Comparison of ENCODE assay signal across 9 mouse cellular contexts in the genomic region with DNA sequence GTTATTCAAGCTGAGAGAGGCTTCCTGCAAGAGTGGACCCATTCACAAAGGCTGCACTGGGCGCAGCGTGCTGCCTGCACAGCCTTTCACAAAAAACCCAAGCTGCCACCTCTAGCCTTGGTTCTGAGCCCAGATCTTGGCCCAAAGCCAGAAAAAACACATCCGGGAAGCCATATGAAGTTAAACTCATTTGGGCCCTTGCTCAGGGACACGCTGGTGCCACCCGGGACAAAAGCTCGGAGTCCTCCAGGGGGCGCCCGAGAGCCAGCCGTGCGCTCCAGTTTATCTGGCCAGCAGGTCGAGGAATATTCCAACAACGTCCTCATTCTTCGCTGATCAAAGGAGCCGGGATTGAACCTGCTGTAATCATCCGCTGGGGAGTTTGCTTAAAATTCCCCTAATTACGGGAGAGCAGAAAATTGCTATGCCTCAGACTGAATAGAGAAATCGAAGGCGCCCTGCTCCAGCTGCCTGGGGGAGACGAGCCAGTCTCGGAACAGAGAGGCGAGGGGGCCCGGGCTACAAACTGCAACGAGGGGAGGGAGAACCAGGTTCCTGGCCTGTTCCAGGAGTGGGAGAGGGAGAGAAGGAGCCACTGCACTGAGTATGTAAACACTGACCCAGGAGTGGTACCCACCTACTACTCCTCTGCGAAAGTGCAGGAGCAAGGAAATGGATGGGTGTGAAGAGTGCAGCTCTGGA.
DNase-seq lines count a peak whose midpoint lies in the region; ATAC-seq lines count a peak whose summit lies in the region.
"Had no signal": no experiment of that assay in that cellular context is flagged by ENCODE, and none has a peak within 500 bp of the region (broad histone marks: within the 10 kb centered on the region; RNA-seq: fewer than 3 reads in every experiment).

No protein-coding gene starts in this region.

- no peak overlapping the region for H3K4me3 ChIP-seq in hindbrain, embryonic 12.5 days
- H3K4me3 ChIP-seq: megakaryocyte, embryonic 14.5 days had no signal

- peak; percentile 51 for ATAC-seq in hindbrain, embryonic 12.5 days (ENCODE audit: low FRiP score)

- WGBS in hindbrain, embryonic 12.5 days, result 8% methylated on average over 24 of the region's 24 CpGs

- peaks cover 48% of the 10 kb centered on the region for H3K4me1 ChIP-seq in hindbrain, embryonic 12.5 days
- H3K4me1 ChIP-seq: megakaryocyte, embryonic 14.5 days had no signal

- H3K9me3 ChIP-seq in hindbrain, embryonic 12.5 days (replicated peaks), result no peaks in the 10 kb centered on the region
- H3K9me3 ChIP-seq: megakaryocyte, embryonic 14.5 days had no signal

- H3K36me3 ChIP-seq in hindbrain, embryonic 12.5 days, result no peaks in the 10 kb centered on the region

- peak overlapping the region; percentile 27; the same call in 1 of the 2 replicates for H3K4me2 ChIP-seq in hindbrain, embryonic 12.5 days (replicated peaks)

- H3K27me3 ChIP-seq in hindbrain, embryonic 12.5 days, result 0 out of 2 replicates have a peak, but pooled peaks cover 10% of the 10 kb centered on the region

- peak overlapping the region; percentile 26 for H3K27ac ChIP-seq in hindbrain, embryonic 12.5 days

- peak; percentile 70 for DNase-seq in R1 (ENCODE audit: low read depth, low spot score)
- peak; percentile 87 to 93 for DNase-seq in cerebellum, postnatal 25 days
- DNase-seq in frontal cortex, postnatal 25 days (ENCODE audit: low spot score in 2 of 2), result peak; percentile 72 to 79
- DNase-seq in layer of hippocampus, adult 9-11 months, result peak; percentile 61
- peak; percentile 47 for DNase-seq in lung, postnatal 25 days (ENCODE audit: low spot score)
- peak; percentile 89 to 91 for DNase-seq in right cerebral cortex, postnatal 10 days (ENCODE audit: low spot score in 2 of 2)
- DNase-seq in urinary bladder, postnatal 14 days (ENCODE audit: low spot score), result peak; percentile 79

- no peak overlapping the region for H3K9ac ChIP-seq in hindbrain, embryonic 12.5 days
